16 mouse cellular contexts compared by ENCODE assay signal in the genomic region with DNA sequence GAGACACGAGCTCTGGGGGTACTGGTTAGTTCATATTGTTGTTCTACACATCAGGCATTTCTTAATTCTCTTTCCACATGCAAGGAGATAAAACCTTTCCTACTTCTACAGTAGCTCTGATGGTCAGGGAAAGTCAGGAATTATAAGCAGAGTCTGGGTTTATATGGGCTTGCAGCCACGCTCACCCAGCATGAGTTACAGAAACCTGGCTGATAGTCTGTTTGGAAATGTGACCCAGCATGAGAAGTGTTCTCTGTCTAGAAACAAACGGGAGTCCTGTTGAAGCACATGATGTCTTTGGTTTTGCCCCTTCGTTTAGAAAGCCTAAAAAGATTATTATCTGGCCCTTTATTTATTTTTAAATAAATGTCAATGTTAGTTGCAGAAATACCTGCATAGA.
"Had no signal": no experiment of that assay in that cellular context is flagged by ENCODE, and none has a peak within 500 bp of the region (broad histone marks: within the 10 kb centered on the region; RNA-seq: fewer than 3 reads in every experiment).

No protein-coding gene starts in this region.

- H3K9ac ChIP-seq: liver, embryonic 13.5 days; liver, embryonic 15.5 days; liver, postnatal 0 days; midbrain, embryonic 13.5 days; midbrain, embryonic 15.5 days; neural tube, embryonic 12.5 days had no signal

- H3K4me3 ChIP-seq: liver, embryonic 13.5 days; liver, embryonic 15.5 days; megakaryocyte, embryonic 14.5 days; midbrain, embryonic 13.5 days; midbrain, embryonic 15.5 days; neural tube, embryonic 12.5 days had no signal

- H3K4me2 ChIP-seq: liver, embryonic 13.5 days; liver, embryonic 15.5 days; midbrain, embryonic 13.5 days; midbrain, embryonic 15.5 days; neural tube, embryonic 12.5 days had no signal

- H3K4me1 ChIP-seq: liver, embryonic 13.5 days; neural tube, embryonic 12.5 days had no signal

- ATAC-seq: liver, postnatal 0 days had no signal

- DNase-seq: liver, embryonic 13.5 days; liver, postnatal 0 days; lung, adult 2 months; lung, postnatal 14 days; lung, postnatal 36 days; right cerebral cortex, postnatal 14 days; spleen, adult 18-20 months; thymus, adult 18-20 months; thymus, postnatal 14 days; thymus, postnatal 36 days had no signal

- H3K27ac ChIP-seq: liver, embryonic 13.5 days; liver, embryonic 15.5 days; macrophage; midbrain, embryonic 13.5 days; midbrain, embryonic 15.5 days; neural tube, embryonic 12.5 days had no signal

- H3K36me3 ChIP-seq: liver, embryonic 13.5 days; liver, embryonic 15.5 days; midbrain, embryonic 13.5 days; midbrain, embryonic 15.5 days; neural tube, embryonic 12.5 days had no signal

- H3K9me3 ChIP-seq: liver, embryonic 13.5 days; liver, embryonic 15.5 days; midbrain, embryonic 13.5 days; midbrain, embryonic 15.5 days; neural tube, embryonic 12.5 days had no signal

- H3K27me3 ChIP-seq: liver, embryonic 13.5 days; liver, embryonic 15.5 days; midbrain, embryonic 13.5 days; midbrain, embryonic 15.5 days; neural tube, embryonic 12.5 days had no signal
